Mouse (Mus musculus) hindbrain, postnatal 0 days (tissue): ENCODE data around the gene Abcb4. TPM values are rescaled to one million over a fixed set of nuclear protein-coding genes. Genes with fewer than 3 reads are reported as not detected.

Source experiments
- ATAC-seq: fragments of 200-750 bp; cut with Nextera tagmentation; 2 replicates; pipeline ENCODE4 v1.8.0; 2017; ENCODE audit warnings: mild to moderate bottlenecking, moderate TSS enrichment, moderate library complexity
- DNase-seq: peaks from one replicate; pipeline ENCODE4 v3.0.0-alpha.2; 2015; ENCODE audit warnings: low spot score
- H3K27ac ChIP-seq: fragments of 300-500 bp; sonication (generic); 2 replicates; pipeline ENCODE4 v1.5.1; 2014; ENCODE audit warnings: mild to moderate bottlenecking
- H3K27me3 ChIP-seq: fragments of 300-500 bp; sonication (generic); 2 replicates; pipeline ENCODE4 v1.6.1; 2014; ENCODE audit warnings: low read length, mixed read lengths; ENCODE audit not compliant: insufficient read depth
- H3K36me3 ChIP-seq: fragments of 300-500 bp; sonication (generic); 2 replicates; pipeline ENCODE4 v1.6.1; 2014; ENCODE audit warnings: low read length, mixed read lengths; ENCODE audit not compliant: insufficient read depth
- H3K4me1 ChIP-seq: fragments of 300-500 bp; sonication (generic); 2 replicates; pipeline ENCODE4 v1.6.1; 2014; ENCODE audit warnings: antibody characterized with exemption, low read length, mixed read lengths; ENCODE audit not compliant: insufficient read depth
- H3K4me2 ChIP-seq: fragments of 300-500 bp; sonication (generic); 2 replicates; pipeline ENCODE4 v1.6.1; 2014; ENCODE audit warnings: low read depth, mild to moderate bottlenecking, low read length, moderate library complexity, mixed read lengths
- H3K4me3 ChIP-seq: fragments of 300-500 bp; sonication (generic); 2 replicates; pipeline ENCODE4 v1.5.1; 2014; ENCODE audit warnings: low read length
- H3K9ac ChIP-seq: fragments of 300-500 bp; sonication (generic); replicated peaks from 2 replicates; pipeline ENCODE4 v1.6.1; 2014; ENCODE audit warnings: mild to moderate bottlenecking, low read length, moderate library complexity, mixed read lengths
- H3K9me3 ChIP-seq: fragments of 300-500 bp; sonication (generic); 2 replicates; pipeline ENCODE4 v1.6.1; 2016; ENCODE audit warnings: low read length, mixed read lengths
- CTCF ChIP-seq: IDR thresholded peaks from 2 replicates; pipeline ENCODE4 v1.5.1; 2016; ENCODE audit warnings: antibody characterized with exemption, control low read depth, low read depth
- WGBS: fragments of 180-500 bp; shearing (Covaris S2); extraction: QIAGEN DNeasy Blood & Tissue Kit; methylation state at CpG from one replicate; pipeline ENCODE4 v1.1.7; 2014; 5-methylcytosine and 5-hydroxymethylcytosine counted together
- polyA plus RNA-seq: library from polyadenylated mRNA; unstranded; fragments of >200 nt; fragmentation: Nextera tagmentation; extraction: Ambion mirVana; gene quantifications from 2 replicates; pipeline ENCODE4 v1.2.1, GENCODE M21; 2015
- total RNA-seq: library from RNA; depleted of rRNA; stranded (reverse); fragments of >200 nt; gene quantifications from 2 replicates; pipeline ENCODE4 v1.2.3, GENCODE M21; 2014

Abcb4 gene
- total and polyA plus RNA-seq, 2 experiments from 2014 or later, result 1.2 to 1.4 TPM

- TF ChIP-seq CTCF, result no peak
- no peak overlapping the region for H3K4me2 ChIP-seq
- no peak overlapping the region for H3K4me3 ChIP-seq
- 75% methylated on average over 15 of the region's 15 CpGs for WGBS
- DNase-seq (no peak), ATAC-seq (no peak)
- H3K9ac ChIP-seq, result no peak overlapping the region
- H3K36me3 ChIP-seq, result no peaks in the 10 kb centered on the region
- H3K27ac ChIP-seq, result no peak overlapping the region
- no peaks in the 10 kb centered on the region for H3K4me1 ChIP-seq
- no peaks in the 10 kb centered on the region for H3K9me3 ChIP-seq
- H3K27me3 ChIP-seq, result no peaks in the 10 kb centered on the region
Measured at GRCm38 (mm10) chr5:8894641-8895490, 1.3 kb downstream of the Abcb4 start.

DNA sequence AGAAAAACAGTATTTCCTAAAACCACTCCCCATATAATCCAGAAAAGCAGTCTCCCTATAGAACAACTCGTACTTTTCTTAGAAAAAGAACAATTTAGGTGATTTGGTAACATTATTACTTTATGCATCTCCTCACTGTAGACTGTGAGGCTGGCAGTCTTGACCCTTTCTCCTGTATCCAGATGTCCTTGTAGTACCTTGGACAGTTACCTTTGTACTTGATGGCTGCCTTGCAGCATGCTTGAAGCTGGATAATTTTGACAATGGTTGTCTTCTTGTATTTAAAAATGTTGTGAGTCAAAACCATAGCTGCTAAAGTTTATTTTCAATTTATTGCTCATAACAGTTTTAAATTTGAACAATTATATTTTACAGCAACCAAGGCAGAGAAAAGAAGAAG lies 2.7 kb downstream of the Abcb4 start:
- no peak for ATAC-seq
- Histone ChIP-seq H3K36me3 (no peaks in the 10 kb centered on the region), H3K9ac (no peak overlapping the region), H3K4me1 (no peaks in the 10 kb centered on the region), H3K27ac (no peak overlapping the region), H3K27me3 (no peaks in the 10 kb centered on the region), H3K9me3 (no peaks in the 10 kb centered on the region), H3K4me3 (no peak overlapping the region), H3K4me2 (no peak overlapping the region)
- TF ChIP-seq CTCF, result no peak
- no peak for DNase-seq
- 92% methylated on average over 1 of the region's 1 CpGs for WGBS

DNA sequence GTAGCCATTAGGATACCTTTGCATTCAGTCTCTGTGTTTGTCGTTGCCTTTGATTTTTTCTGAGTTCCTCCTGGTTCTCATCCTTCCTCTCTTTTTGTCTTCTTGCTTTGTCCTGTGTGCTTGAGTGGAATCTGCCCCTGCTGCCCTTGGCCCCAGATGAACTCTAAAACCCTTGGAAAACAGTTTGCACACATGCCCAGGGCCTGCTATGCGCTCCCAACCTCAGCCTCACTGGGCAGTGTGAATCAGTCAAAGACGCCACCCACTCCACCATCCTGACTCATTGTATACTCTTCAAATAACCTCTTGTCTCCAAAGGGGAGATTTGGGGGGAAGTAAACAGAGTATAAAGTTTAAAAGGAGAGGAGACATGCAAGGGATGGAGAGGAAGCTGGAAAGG lies 4.7 kb downstream of the Abcb4 start:
- WGBS, result 71% methylated on average over 3 of the region's 3 CpGs
- Histone ChIP-seq H3K36me3 (no peaks in the 10 kb centered on the region), H3K4me2 (no peak overlapping the region), H3K4me1 (no peaks in the 10 kb centered on the region), H3K9ac (no peak overlapping the region), H3K4me3 (no peak overlapping the region), H3K9me3 (no peaks in the 10 kb centered on the region), H3K27me3 (no peaks in the 10 kb centered on the region), H3K27ac (no peak overlapping the region)
- ATAC-seq (no peak), DNase-seq (no peak)
- no peak for TF ChIP-seq CTCF

GRCm38 (mm10) chr5:8901001-8901400 lies 7.5 kb downstream of the Abcb4 start:
- no peak overlapping the region for H3K4me3 ChIP-seq
- no peaks in the 10 kb centered on the region for H3K27me3 ChIP-seq
- no peaks in the 10 kb centered on the region for H3K4me1 ChIP-seq
- no peak overlapping the region for H3K9ac ChIP-seq
- DNase-seq, result no peak
- no peaks in the 10 kb centered on the region for H3K36me3 ChIP-seq
- WGBS, result 86% methylated on average over 1 of the region's 1 CpGs
- no peak overlapping the region for H3K4me2 ChIP-seq
- no peaks in the 10 kb centered on the region for H3K9me3 ChIP-seq
- no peak for ATAC-seq
- no peak overlapping the region for H3K27ac ChIP-seq
- no peak for TF ChIP-seq CTCF

DNA sequence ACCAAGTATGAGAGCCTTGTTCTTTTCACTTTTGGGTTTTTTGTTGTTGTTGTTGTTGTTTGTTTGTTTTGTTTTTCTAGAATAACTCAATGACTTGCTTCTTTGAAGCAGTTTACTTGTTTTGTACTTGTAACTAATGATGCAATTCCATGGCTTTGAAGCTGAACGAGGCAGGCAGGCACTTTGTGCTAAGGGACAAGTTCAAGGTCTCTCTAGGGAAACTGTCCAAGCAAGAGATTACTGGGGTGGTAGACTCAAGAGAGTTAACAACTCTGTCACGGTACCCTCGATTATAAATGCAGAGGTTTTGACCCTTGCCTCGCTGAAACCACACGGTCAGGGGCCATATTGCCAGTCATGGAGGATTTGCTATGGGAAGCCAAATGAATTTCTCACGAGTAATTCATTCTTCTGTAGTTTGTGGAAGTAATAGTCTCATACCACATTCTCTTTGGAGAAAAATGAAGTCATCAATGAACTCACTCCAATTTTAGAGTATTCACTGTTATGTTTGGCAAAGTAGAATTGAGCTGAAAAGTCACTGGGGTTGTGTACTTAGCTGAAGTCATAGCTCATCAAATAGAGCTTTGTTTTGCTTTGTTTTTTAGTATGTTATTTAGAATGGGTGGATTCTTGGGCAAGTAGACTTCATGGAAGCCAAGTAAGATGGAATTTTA lies 8.8 kb downstream of the Abcb4 start:
- Histone ChIP-seq H3K4me2 (no peak overlapping the region), H3K27ac (no peak overlapping the region), H3K9me3 (no peaks in the 10 kb centered on the region), H3K4me1 (no peaks in the 10 kb centered on the region), H3K9ac (no peak overlapping the region), H3K27me3 (no peaks in the 10 kb centered on the region), H3K4me3 (no peak overlapping the region), H3K36me3 (no peaks in the 10 kb centered on the region)
- no peak for TF ChIP-seq CTCF
- WGBS, result 43% methylated on average over 6 of the region's 6 CpGs
- DNase-seq (no peak), ATAC-seq (no peak)

DNA sequence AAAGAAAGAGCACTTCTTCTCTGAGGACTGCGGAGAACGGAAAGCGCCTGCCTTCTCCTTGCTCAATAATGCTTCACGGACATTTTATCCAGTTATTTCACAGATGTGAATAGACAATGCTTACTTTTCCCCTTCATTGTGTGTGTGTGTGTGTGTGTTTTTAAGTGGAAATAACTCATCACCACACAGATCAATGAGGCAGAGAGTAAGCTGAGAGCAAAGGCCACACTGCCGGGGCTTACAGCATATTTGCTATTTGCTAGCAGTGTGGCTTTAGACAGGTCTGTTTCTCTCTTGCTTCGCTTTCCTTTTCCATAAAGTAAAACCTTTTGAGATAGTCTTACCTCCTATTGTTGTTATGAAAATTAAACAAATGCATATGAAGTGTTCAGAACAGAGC lies 11.0 kb downstream of the Abcb4 start:
- no peak overlapping the region for H3K9ac ChIP-seq
- no peak for TF ChIP-seq CTCF
- no peaks in the 10 kb centered on the region for H3K4me1 ChIP-seq
- H3K4me2 ChIP-seq, result no peak overlapping the region
- DNase-seq (no peak), ATAC-seq (no peak)
- 40% methylated on average over 6 of the region's 6 CpGs for WGBS
- no peaks in the 10 kb centered on the region for H3K27me3 ChIP-seq
- no peak overlapping the region for H3K4me3 ChIP-seq
- H3K27ac ChIP-seq, result no peak overlapping the region
- H3K9me3 ChIP-seq, result no peaks in the 10 kb centered on the region
- no peaks in the 10 kb centered on the region for H3K36me3 ChIP-seq
